Mouse (Mus musculus): Measurements from ENCODE around the gene Tas2r118.

DNA sequence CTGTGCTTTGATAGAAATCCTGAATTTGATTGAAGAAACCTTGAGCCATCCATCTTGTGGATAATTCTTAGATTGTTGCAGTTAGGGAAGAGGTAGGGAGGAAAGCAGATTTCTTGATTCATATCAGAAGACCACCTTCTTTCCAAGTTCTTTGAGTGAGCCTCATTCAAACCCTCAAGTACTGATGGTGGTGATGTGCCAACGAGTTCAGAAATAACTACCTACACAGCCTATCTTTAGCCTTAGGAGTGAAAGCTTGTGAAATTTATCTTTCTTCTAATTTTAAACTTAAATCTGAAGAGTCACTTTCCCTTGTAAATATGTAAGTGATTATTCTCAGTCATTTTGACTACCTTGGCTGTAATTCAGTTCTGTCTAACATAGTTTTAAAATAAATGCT, 6.1 kb downstream of the Tas2r118 start:
- TF ChIP-seq CTCF (IDR thresholded peaks at IDR 0.05; ENCODE audit: low read depth, low read length) (no peak), POLR2A (IDR thresholded peaks at IDR 0.05; ENCODE audit: insufficient read depth, low read length) (no peak), EP300 (IDR thresholded peaks at IDR 0.05; ENCODE audit: insufficient read depth, low read depth, low read length) (no peak)
